Mouse (Mus musculus): ENCODE measurements around the gene Atxn7l3b. TPM values are rescaled to one million over a fixed set of nuclear protein-coding genes. Genes with fewer than 3 reads are reported as not detected.
A peak's percentile ranks its signal among the peaks of the same experiment; 100 is the strongest.

Gene Atxn7l3b
- polyA plus RNA-seq, 1 experiment from 2014 or later: 272 TPM

DNA sequence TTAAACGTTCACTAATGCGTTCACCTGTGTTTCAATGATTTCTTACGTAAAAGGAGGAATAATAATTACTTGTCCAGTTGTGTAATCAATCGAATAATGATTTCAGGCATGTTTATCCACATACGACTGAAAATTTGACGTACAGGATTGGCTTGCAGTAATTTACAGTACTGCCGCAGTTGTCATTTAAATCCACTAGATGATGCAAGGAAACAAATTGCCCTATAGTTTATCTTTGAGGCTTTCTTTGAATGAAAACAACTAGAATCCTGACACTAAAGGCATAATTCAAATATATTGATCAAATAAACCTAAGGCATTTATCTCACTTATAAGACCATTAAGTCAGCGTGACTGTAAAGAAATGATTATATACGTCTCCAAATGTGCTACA, 418 bp upstream of the Atxn7l3b start:
- WGBS: 41% methylated on average over 9 of the region's 9 CpGs
- ATAC-seq (ENCODE audit: insufficient read depth, low FRiP score, low TSS enrichment): no peak
- no peaks in the 10 kb centered on the region for H3K9me3 ChIP-seq (ENCODE audit: control insufficient read depth, low read length)
- peaks cover 11% of the 10 kb centered on the region; the same call in 1 of the 2 replicates for H3K36me3 ChIP-seq (ENCODE audit: control insufficient read depth, insufficient read depth, low read length)
- H3K4me1 ChIP-seq (ENCODE audit: control insufficient read depth, insufficient read depth, low read length): peaks cover 12% of the 10 kb centered on the region
- peak overlapping the region; percentile 76 for H3K4me2 ChIP-seq (ENCODE audit: low read depth)
- H3K27me3 ChIP-seq (ENCODE audit: control insufficient read depth, insufficient read depth, low read length): no peaks in the 10 kb centered on the region
- DNase-seq (ENCODE audit: low spot score): no peak
- peak overlapping the region; percentile 85 for H3K4me3 ChIP-seq (ENCODE audit: low read depth, low read length)
- no peak overlapping the region; the same call in 1 of the 2 replicates for H3K27ac ChIP-seq (ENCODE audit: low read depth, low read length)
- peak overlapping the region; percentile 95; the same call in 1 of the 2 replicates for H3K9ac ChIP-seq (ENCODE audit: low read length)

DNA sequence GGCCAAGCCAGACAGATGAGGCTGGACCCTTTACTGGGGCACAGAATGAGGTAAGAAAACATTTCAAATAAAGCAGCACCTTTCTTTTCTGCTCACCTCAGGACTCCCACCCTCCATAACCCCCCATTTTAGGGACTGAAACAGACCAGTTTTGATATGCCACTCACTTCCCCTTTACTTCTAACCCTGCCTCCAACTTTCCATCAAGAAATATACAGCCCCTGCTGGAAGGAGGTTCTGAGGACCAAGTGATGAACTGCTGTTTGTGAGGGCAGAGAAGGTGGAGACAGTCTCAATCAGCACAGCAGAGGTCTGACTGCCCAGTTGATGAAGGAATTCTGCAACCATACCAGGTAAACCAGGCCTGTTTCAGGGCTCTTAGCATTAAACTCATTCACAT, 1.8 kb downstream of the Atxn7l3b start:
- H3K4me3 ChIP-seq (ENCODE audit: low read depth, low read length): peak overlapping the region; percentile 85; the same call in 1 of the 2 replicates
- H3K4me2 ChIP-seq (ENCODE audit: low read depth): peak overlapping the region; percentile 76
- H3K9ac ChIP-seq (ENCODE audit: low read length): no peak overlapping the region
- H3K4me1 ChIP-seq (ENCODE audit: control insufficient read depth, insufficient read depth, low read length): peaks cover 12% of the 10 kb centered on the region
- no peak for DNase-seq (ENCODE audit: low spot score)
- H3K36me3 ChIP-seq (ENCODE audit: control insufficient read depth, insufficient read depth, low read length): peaks cover 11% of the 10 kb centered on the region; the same call in 1 of the 2 replicates
- no peaks in the 10 kb centered on the region for H3K27me3 ChIP-seq (ENCODE audit: control insufficient read depth, insufficient read depth, low read length)
- no peak overlapping the region for H3K27ac ChIP-seq (ENCODE audit: low read depth, low read length)
- no peak for ATAC-seq (ENCODE audit: insufficient read depth, low FRiP score, low TSS enrichment)
- no peaks in the 10 kb centered on the region for H3K9me3 ChIP-seq (ENCODE audit: control insufficient read depth, low read length)

DNA sequence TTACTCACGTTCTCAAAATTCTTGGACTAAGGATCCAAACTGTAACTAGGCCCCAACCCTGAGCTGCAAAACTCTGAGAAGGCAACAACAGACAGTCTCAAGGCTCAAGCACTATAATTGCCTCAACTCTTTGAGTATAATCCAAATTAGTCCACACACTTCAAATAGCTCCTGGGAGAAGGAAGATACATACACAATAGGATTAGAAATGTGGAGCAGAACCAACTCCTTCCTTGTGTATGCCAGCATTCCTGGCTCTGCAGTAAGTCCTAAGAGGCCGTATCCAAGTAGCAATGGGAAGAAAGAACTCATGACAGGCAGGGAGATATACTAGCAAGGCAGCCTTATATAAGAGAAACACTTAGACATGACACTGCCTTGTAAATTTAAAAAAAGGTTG, 2.5 kb downstream of the Atxn7l3b start:
- H3K27me3 ChIP-seq (ENCODE audit: control insufficient read depth, insufficient read depth, low read length): no peaks in the 10 kb centered on the region
- no peak for DNase-seq (ENCODE audit: low spot score)
- no peak for ATAC-seq (ENCODE audit: insufficient read depth, low FRiP score, low TSS enrichment)
- H3K36me3 ChIP-seq (ENCODE audit: control insufficient read depth, insufficient read depth, low read length): peaks cover 11% of the 10 kb centered on the region; the same call in 1 of the 2 replicates
- H3K9ac ChIP-seq (ENCODE audit: low read length): no peak overlapping the region
- H3K4me2 ChIP-seq (ENCODE audit: low read depth): peak overlapping the region; percentile 25; the same call in 1 of the 2 replicates
- no peaks in the 10 kb centered on the region for H3K9me3 ChIP-seq (ENCODE audit: control insufficient read depth, low read length)
- no peak overlapping the region for H3K27ac ChIP-seq (ENCODE audit: low read depth, low read length)
- 93% methylated on average over 2 of the region's 2 CpGs for WGBS
- peaks cover 12% of the 10 kb centered on the region for H3K4me1 ChIP-seq (ENCODE audit: control insufficient read depth, insufficient read depth, low read length)
- H3K4me3 ChIP-seq (ENCODE audit: low read depth, low read length): no peak overlapping the region

DNA sequence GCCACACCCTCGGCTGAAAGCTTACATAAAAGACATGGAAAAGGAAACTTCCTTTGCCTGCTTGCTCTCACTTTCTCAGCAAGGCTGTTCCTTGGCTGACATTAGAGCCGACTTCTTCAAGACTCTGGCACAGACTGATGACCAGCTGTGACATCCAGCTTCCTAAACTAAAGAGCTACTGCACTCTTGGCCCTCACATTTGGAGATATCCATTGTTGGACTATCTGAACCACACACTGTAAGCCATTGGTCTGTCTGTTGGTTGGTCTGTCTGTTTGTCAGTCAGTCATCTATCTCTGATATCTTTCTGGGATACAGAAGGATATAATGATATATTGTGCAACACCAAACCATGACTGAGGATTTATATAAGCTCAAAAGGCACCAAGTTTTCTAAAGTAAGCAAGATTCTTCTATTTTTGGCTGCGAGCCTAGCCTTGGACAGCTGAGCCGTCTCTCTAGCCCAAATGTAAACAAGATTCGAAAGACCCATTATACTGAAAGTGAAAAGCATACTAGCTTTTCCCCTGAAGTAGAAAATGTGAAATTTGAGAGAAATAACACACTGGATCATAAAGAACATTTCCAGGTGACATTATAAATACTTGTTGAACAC, 12.1 kb downstream of the Atxn7l3b start:
- DNase-seq (ENCODE audit: low spot score) (no peak), ATAC-seq (ENCODE audit: insufficient read depth, low FRiP score, low TSS enrichment) (no peak)
- Histone ChIP-seq H3K9me3 (ENCODE audit: control insufficient read depth, low read length) (no peaks in the 10 kb centered on the region), H3K27me3 (ENCODE audit: control insufficient read depth, insufficient read depth, low read length) (no peaks in the 10 kb centered on the region), H3K4me2 (ENCODE audit: low read depth) (no peak overlapping the region), H3K27ac (ENCODE audit: low read depth, low read length) (no peak overlapping the region), H3K9ac (ENCODE audit: low read length) (no peak overlapping the region), H3K36me3 (ENCODE audit: control insufficient read depth, insufficient read depth, low read length) (no peaks in the 10 kb centered on the region), H3K4me1 (ENCODE audit: control insufficient read depth, insufficient read depth, low read length) (no peaks in the 10 kb centered on the region), H3K4me3 (ENCODE audit: low read depth, low read length) (no peak overlapping the region)
- WGBS: 88% methylated on average over 5 of the region's 5 CpGs

GRCm38 (mm10) chr10:112900243-112900642, 28.6 kb downstream of the Atxn7l3b start:
- 90% methylated on average over 7 of the region's 7 CpGs for WGBS
- no peak overlapping the region for H3K9ac ChIP-seq (ENCODE audit: low read length)
- H3K27me3 ChIP-seq (ENCODE audit: control insufficient read depth, insufficient read depth, low read length): no peaks in the 10 kb centered on the region
- no peak for DNase-seq (ENCODE audit: low spot score)
- no peak for ATAC-seq (ENCODE audit: insufficient read depth, low FRiP score, low TSS enrichment)
- H3K4me2 ChIP-seq (ENCODE audit: low read depth): no peak overlapping the region
- H3K4me1 ChIP-seq (ENCODE audit: control insufficient read depth, insufficient read depth, low read length): no peaks in the 10 kb centered on the region
- H3K27ac ChIP-seq (ENCODE audit: low read depth, low read length): no peak overlapping the region
- no peaks in the 10 kb centered on the region for H3K9me3 ChIP-seq (ENCODE audit: control insufficient read depth, low read length)
- no peak overlapping the region for H3K4me3 ChIP-seq (ENCODE audit: low read depth, low read length)
- no peaks in the 10 kb centered on the region for H3K36me3 ChIP-seq (ENCODE audit: control insufficient read depth, insufficient read depth, low read length)

DNA sequence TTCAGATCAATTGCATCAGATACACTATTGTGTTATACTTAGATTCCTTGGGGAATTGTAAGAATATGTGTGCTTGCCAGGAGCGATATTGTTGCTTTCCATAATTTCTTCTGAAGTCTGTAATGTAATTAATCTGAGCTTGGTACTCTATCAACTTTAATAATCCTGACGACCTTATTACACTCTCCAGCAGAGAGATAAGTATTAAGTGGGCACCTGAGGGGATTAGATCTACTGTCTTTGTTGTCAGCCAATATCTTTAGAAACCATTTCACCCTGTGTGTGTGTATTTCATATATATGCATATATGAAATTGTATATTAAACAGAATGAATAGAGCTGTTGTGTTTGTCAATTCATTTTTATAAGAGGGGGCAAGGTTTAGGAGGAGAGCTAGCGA, 29.0 kb downstream of the Atxn7l3b start:
- ATAC-seq (ENCODE audit: insufficient read depth, low FRiP score, low TSS enrichment) (no peak), DNase-seq (ENCODE audit: low spot score) (no peak)
- Histone ChIP-seq H3K4me3 (ENCODE audit: low read depth, low read length) (no peak overlapping the region), H3K27me3 (ENCODE audit: control insufficient read depth, insufficient read depth, low read length) (no peaks in the 10 kb centered on the region), H3K36me3 (ENCODE audit: control insufficient read depth, insufficient read depth, low read length) (no peaks in the 10 kb centered on the region), H3K4me1 (ENCODE audit: control insufficient read depth, insufficient read depth, low read length) (no peaks in the 10 kb centered on the region), H3K9me3 (ENCODE audit: control insufficient read depth, low read length) (no peaks in the 10 kb centered on the region), H3K27ac (ENCODE audit: low read depth, low read length) (no peak overlapping the region), H3K9ac (ENCODE audit: low read length) (no peak overlapping the region), H3K4me2 (ENCODE audit: low read depth) (no peak overlapping the region)
- WGBS: 78% methylated on average over 3 of the region's 3 CpGs

DNA sequence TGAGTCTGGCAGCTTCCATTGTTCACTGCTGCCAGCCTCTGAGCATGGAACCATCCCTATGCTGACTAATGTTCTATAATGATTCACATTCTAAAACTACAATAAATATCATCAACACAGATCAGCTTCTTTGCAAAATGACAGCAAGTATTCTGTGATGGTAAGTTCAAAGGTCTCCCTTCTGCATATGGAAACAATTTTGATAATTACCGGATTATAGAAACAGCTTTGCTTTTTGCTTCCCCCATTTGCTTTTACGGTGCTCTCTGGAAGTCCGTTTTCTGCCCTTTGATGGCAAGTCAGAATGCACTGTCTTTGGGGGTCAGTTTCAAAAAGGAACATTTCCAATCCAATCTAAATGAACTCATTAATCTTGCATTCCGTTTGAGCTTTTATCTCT, 32.2 kb downstream of the Atxn7l3b start:
- no peak for ATAC-seq (ENCODE audit: insufficient read depth, low FRiP score, low TSS enrichment)
- Histone ChIP-seq H3K27me3 (ENCODE audit: control insufficient read depth, insufficient read depth, low read length) (no peaks in the 10 kb centered on the region), H3K27ac (ENCODE audit: low read depth, low read length) (no peak overlapping the region), H3K9ac (ENCODE audit: low read length) (no peak overlapping the region), H3K4me3 (ENCODE audit: low read depth, low read length) (no peak overlapping the region), H3K4me2 (ENCODE audit: low read depth) (no peak overlapping the region), H3K36me3 (ENCODE audit: control insufficient read depth, insufficient read depth, low read length) (no peaks in the 10 kb centered on the region), H3K9me3 (ENCODE audit: control insufficient read depth, low read length) (no peaks in the 10 kb centered on the region), H3K4me1 (ENCODE audit: control insufficient read depth, insufficient read depth, low read length) (no peaks in the 10 kb centered on the region)
- WGBS: 61% methylated on average over 4 of the region's 4 CpGs
- DNase-seq (ENCODE audit: low spot score): no peak

- 91% methylated on average over 10 of the region's 10 CpGs for WGBS
- no peak overlapping the region for H3K4me2 ChIP-seq (ENCODE audit: low read depth)
- H3K4me3 ChIP-seq (ENCODE audit: low read depth, low read length): no peak overlapping the region
- no peaks in the 10 kb centered on the region for H3K4me1 ChIP-seq (ENCODE audit: control insufficient read depth, insufficient read depth, low read length)
- H3K9ac ChIP-seq (ENCODE audit: low read length): no peak overlapping the region
- ATAC-seq (ENCODE audit: insufficient read depth, low FRiP score, low TSS enrichment) (no peak), DNase-seq (ENCODE audit: low spot score) (no peak)
- H3K36me3 ChIP-seq (ENCODE audit: control insufficient read depth, insufficient read depth, low read length): no peaks in the 10 kb centered on the region
- no peaks in the 10 kb centered on the region for H3K27me3 ChIP-seq (ENCODE audit: control insufficient read depth, insufficient read depth, low read length)
- no peak overlapping the region for H3K27ac ChIP-seq (ENCODE audit: low read depth, low read length)
- H3K9me3 ChIP-seq (ENCODE audit: control insufficient read depth, low read length): no peaks in the 10 kb centered on the region
Measured at GRCm38 (mm10) chr10:112893622-112894252, 35.1 kb downstream of the Atxn7l3b start.

- no peaks in the 10 kb centered on the region for H3K27me3 ChIP-seq (ENCODE audit: control insufficient read depth, insufficient read depth, low read length)
- no peaks in the 10 kb centered on the region for H3K4me1 ChIP-seq (ENCODE audit: control insufficient read depth, insufficient read depth, low read length)
- no peak for ATAC-seq (ENCODE audit: insufficient read depth, low FRiP score, low TSS enrichment)
- no peak overlapping the region for H3K4me3 ChIP-seq (ENCODE audit: low read depth, low read length)
- WGBS: 84% methylated on average over 9 of the region's 9 CpGs
- no peak for DNase-seq (ENCODE audit: low spot score)
- H3K36me3 ChIP-seq (ENCODE audit: control insufficient read depth, insufficient read depth, low read length): no peaks in the 10 kb centered on the region
- no peak overlapping the region for H3K27ac ChIP-seq (ENCODE audit: low read depth, low read length)
- H3K4me2 ChIP-seq (ENCODE audit: low read depth): no peak overlapping the region
- no peaks in the 10 kb centered on the region for H3K9me3 ChIP-seq (ENCODE audit: control insufficient read depth, low read length)
- no peak overlapping the region for H3K9ac ChIP-seq (ENCODE audit: low read length)
Measured at GRCm38 (mm10) chr10:112884064-112884463, 44.7 kb downstream of the Atxn7l3b start.
